Mouse (Mus musculus) midbrain, embryonic 12.5 days (tissue): Measurements from ENCODE around the gene AL607142.1. TPM values are rescaled to one million over a fixed set of nuclear protein-coding genes. Genes with fewer than 3 reads are reported as not detected.

Experiments
- ATAC-seq: fragments of 200-750 bp; cut with Nextera tagmentation; 2 replicates; pipeline ENCODE4 v1.8.0; 2017; ENCODE audit warnings: low read depth, moderate TSS enrichment, moderate library complexity; ENCODE audit not compliant: low FRiP score
- H3K27ac ChIP-seq: fragments of 300-500 bp; sonication (generic); replicated peaks from 2 replicates; pipeline ENCODE4 v1.5.1; 2016; ENCODE audit warnings: mild to moderate bottlenecking
- H3K27me3 ChIP-seq: fragments of 300-500 bp; sonication (generic); 2 replicates; pipeline ENCODE4 v1.6.1; 2016; ENCODE audit warnings: mild to moderate bottlenecking
- H3K36me3 ChIP-seq: fragments of 300-500 bp; sonication (generic); 2 replicates; pipeline ENCODE4 v1.6.1; 2016
- H3K4me1 ChIP-seq: fragments of 300-500 bp; sonication (generic); 2 replicates; pipeline ENCODE4 v1.6.1; 2016
- H3K4me2 ChIP-seq: fragments of 300-500 bp; sonication (generic); replicated peaks from 2 replicates; pipeline ENCODE4 v1.6.1; 2016; ENCODE audit warnings: mild to moderate bottlenecking, moderate library complexity
- H3K4me3 ChIP-seq: fragments of 300-500 bp; sonication (generic); 2 replicates; pipeline ENCODE4 v1.5.1; 2016; ENCODE audit warnings: mild to moderate bottlenecking
- H3K9ac ChIP-seq: fragments of 300-500 bp; sonication (generic); replicated peaks from 2 replicates; pipeline ENCODE4 v1.6.1; 2016; ENCODE audit warnings: mild to moderate bottlenecking, moderate library complexity
- H3K9me3 ChIP-seq: fragments of 300-500 bp; sonication (generic); 2 replicates; pipeline ENCODE4 v1.6.1; 2016; ENCODE audit warnings: mild to moderate bottlenecking
- WGBS: fragments of 180-500 bp; shearing (Covaris S2); methylation state at CpG from one replicate; pipeline ENCODE4 v1.1.7; 2016; 5-methylcytosine and 5-hydroxymethylcytosine counted together
- polyA plus RNA-seq: library from polyadenylated mRNA; unstranded; fragments of >200 nt; fragmentation: Nextera tagmentation; extraction: Ambion mirVana; gene quantifications from 2 replicates; pipeline ENCODE4 v1.2.1, GENCODE M21; 2016

Gene AL607142.1
- polyA plus RNA-seq, 1 experiment from 2014 or later: not detected

DNA sequence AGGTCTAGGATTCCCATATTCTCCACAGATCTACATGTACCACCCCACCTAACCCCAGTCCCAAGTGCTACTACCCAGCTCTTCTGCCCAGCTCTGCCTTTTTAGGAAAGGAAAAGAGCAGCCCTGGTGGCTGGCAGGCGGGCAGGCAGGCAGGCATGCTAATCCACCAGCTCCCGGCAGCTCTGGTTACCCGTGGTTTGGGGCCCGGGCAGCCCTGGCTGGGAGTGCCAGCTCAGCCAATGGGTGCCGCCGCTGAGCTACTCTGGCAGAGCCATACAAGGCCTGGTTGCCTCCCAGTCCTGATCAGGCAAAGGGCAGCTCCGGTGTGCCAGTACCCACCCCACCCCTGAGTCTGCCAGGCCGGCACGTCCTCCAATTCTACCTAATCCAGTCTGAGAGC is 78.1 kb downstream of the AL607142.1 start:
- Histone ChIP-seq H3K9ac (no peak overlapping the region), H3K4me2 (no peak overlapping the region), H3K9me3 (no peaks in the 10 kb centered on the region), H3K27ac (no peak overlapping the region), H3K27me3 (peaks cover 4% of the 10 kb centered on the region), H3K36me3 (no peaks in the 10 kb centered on the region), H3K4me3 (no peak overlapping the region), H3K4me1 (no peaks in the 10 kb centered on the region)
- 85% methylated on average over 9 of the region's 9 CpGs for WGBS
- ATAC-seq: no peak

Other genes starting within 250 kb of the AL607142.1 start
- gene Edn2, start 96.2 kb downstream of the AL607142.1 start, polyA plus RNA-seq: not detected in 2 replicates
- gene Foxo6, start 222.4 kb downstream of the AL607142.1 start, polyA plus RNA-seq: 0.15 and 0.25 TPM in 2 replicates